In the genomic region with DNA sequence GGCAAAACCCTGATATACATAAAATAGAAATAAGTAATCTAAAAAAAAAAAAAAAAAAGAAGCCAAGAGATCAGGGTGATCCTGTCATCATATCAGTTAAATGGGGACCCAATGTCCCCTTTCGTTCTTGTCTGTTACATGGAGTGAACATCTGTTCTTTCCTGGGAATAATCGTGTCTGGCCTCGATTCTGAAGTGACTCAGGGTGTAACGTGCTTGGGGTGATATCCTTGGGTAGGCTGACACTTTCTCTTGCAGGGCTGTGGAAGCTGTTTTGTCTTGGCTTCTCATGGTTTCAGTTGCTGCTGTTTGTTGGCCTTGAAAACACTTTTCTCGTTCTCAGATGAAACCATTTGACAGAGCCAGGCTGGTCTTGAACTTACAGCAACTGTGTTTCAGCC, we compare ENCODE assay signal across 26 mouse cellular contexts.
DNase-seq lines count a peak whose midpoint lies in the region; TF ChIP-seq lines count a peak whose summit lies in the region.
"Had no signal": no experiment of that assay in that cellular context is flagged by ENCODE, and none has a peak within 500 bp of the region (broad histone marks: within the 10 kb centered on the region; RNA-seq: fewer than 3 reads in every experiment).

No protein-coding gene starts in this region.

- H3K27ac ChIP-seq in MEL (ENCODE audit: control insufficient read depth, low read depth, low read length) = no peak overlapping the region
- H3K27ac ChIP-seq: embryonic facial prominence, embryonic 10.5 days; embryonic facial prominence, embryonic 13.5 days; forebrain, embryonic 12.5 days; forebrain, embryonic 15.5 days; heart, adult 2 months; heart, embryonic 13.5 days; hindbrain, embryonic 10.5 days; hindbrain, embryonic 13.5 days; intestine, embryonic 15.5 days had no signal

- H3K9ac ChIP-seq in MEL (ENCODE audit: control insufficient read depth, low read depth, low read length, poor library complexity, severe bottlenecking) = no peak overlapping the region
- H3K9ac ChIP-seq: embryonic facial prominence, embryonic 13.5 days; forebrain, embryonic 12.5 days; forebrain, embryonic 15.5 days; heart, embryonic 13.5 days; hindbrain, embryonic 13.5 days; intestine, embryonic 15.5 days had no signal

- no peak for TF ChIP-seq POLR2A in MEL (IDR thresholded peaks at IDR 0.05; ENCODE audit: control insufficient read depth in 1 of 2, insufficient read depth in 1 of 2, low read depth in 1 of 2, low read length in 2 of 2, poor library complexity in 1 of 2)

- 0 out of 4 replicates have a peak, but pooled peaks cover 0 to 5% of the 10 kb centered on the region in 2 experiments for H3K4me1 ChIP-seq in MEL (ENCODE audit: control insufficient read depth in 1 of 2, insufficient read depth in 2 of 2, low read length in 2 of 2)

- no peaks in the 10 kb centered on the region for H3K9me3 ChIP-seq in MEL (replicated peaks; ENCODE audit: insufficient read depth, low read length)
- H3K9me3 ChIP-seq: embryonic facial prominence, embryonic 10.5 days; embryonic facial prominence, embryonic 13.5 days; forebrain, embryonic 12.5 days; forebrain, embryonic 15.5 days; heart, embryonic 13.5 days; hindbrain, embryonic 10.5 days; hindbrain, embryonic 13.5 days; intestine, embryonic 15.5 days had no signal

- TF ChIP-seq EP300 in MEL (IDR thresholded peaks at IDR 0.05; ENCODE audit: low read depth in 1 of 2, low read length in 2 of 2) = no peak

- H3K36me3 ChIP-seq in MEL (ENCODE audit: control insufficient read depth in 1 of 2, insufficient read depth in 2 of 2, low read length in 2 of 2) = no peaks in the 10 kb centered on the region
- H3K36me3 ChIP-seq: embryonic facial prominence, embryonic 10.5 days; embryonic facial prominence, embryonic 13.5 days; forebrain, embryonic 12.5 days; forebrain, embryonic 15.5 days; heart, embryonic 13.5 days; hindbrain, embryonic 10.5 days; hindbrain, embryonic 13.5 days; intestine, embryonic 15.5 days had no signal

- no peak overlapping the region for H3K4me3 ChIP-seq in MEL (ENCODE audit: control insufficient read depth in 1 of 2, insufficient read depth in 1 of 2, low read depth in 2 of 2, low read length in 2 of 2)
- H3K4me3 ChIP-seq: embryonic facial prominence, embryonic 10.5 days; embryonic facial prominence, embryonic 13.5 days; erythroblast, embryonic 14.5 days; forebrain, embryonic 12.5 days; forebrain, embryonic 15.5 days; heart, adult 2 months; heart, embryonic 13.5 days; hindbrain, embryonic 10.5 days; hindbrain, embryonic 13.5 days; intestine, embryonic 15.5 days had no signal

- H3K27me3 ChIP-seq in MEL (ENCODE audit: control insufficient read depth in 1 of 2, insufficient read depth in 2 of 2, low read length in 2 of 2) = peaks cover 0 to 7% of the 10 kb centered on the region in 2 experiments; a peak in 3 of 4 replicates
- H3K27me3 ChIP-seq: embryonic facial prominence, embryonic 13.5 days; forebrain, embryonic 12.5 days; forebrain, embryonic 15.5 days; heart, embryonic 13.5 days; hindbrain, embryonic 13.5 days; intestine, embryonic 15.5 days had no signal

- no peak for TF ChIP-seq RAD21 in MEL (IDR thresholded peaks at IDR 0.05; ENCODE audit: low read depth, low read length)

- intact Hi-C loops in gastrocnemius, postnatal 36 days (cut with DNase I) = no loop called here
- intact Hi-C loops in heart, postnatal 25 days (cut with DNase I) = no loop called here

- no peak for TF ChIP-seq CTCF in MEL (IDR thresholded peaks at IDR 0.05 in 2 of 3, conservative IDR thresholded peaks at IDR 0.05 in 1 of 3; ENCODE audit: control insufficient read depth in 1 of 3, insufficient read depth in 1 of 3, low read depth in 2 of 3, low read length in 3 of 3, poor library complexity in 1 of 3, severe bottlenecking in 1 of 3)

- DNase-seq in gastrocnemius, postnatal 25 days = peak; percentile 49
- DNase-seq in gastrocnemius, postnatal 36 days = no peak
- peak; percentile 64 to 67 for DNase-seq in heart, adult 9 months (ENCODE audit: low spot score in 2 of 2)
- DNase-seq in heart, postnatal 25 days (ENCODE audit: low spot score) = no peak
- peak; percentile 26 for DNase-seq in MEL (ENCODE audit: low read depth, low spot score)
- peak; percentile 3 for DNase-seq in naive thymus-derived CD4-positive, alpha-beta T cell, adult 2 months (ENCODE audit: low read depth)
- no peak for DNase-seq in right cerebral cortex, postnatal 14 days
- DNase-seq: adrenal gland, adult 8-10 months; adrenal gland, postnatal 25 days; cerebellum, adult 11-12 months; cerebellum, adult 8-10 months; cerebellum, postnatal 10 days; cerebellum, postnatal 36 days; embryo, embryonic 11 days; heart, adult 2 months; heart, postnatal 14 days; kidney, adult 11 months had no signal

- no peaks in the 10 kb centered on the region for H3K79me2 ChIP-seq in MEL (ENCODE audit: control insufficient read depth, insufficient read depth, low read length, poor library complexity)

TF ChIP-seq in MEL, 35 proteins besides CTCF, POLR2A, EP300 and RAD21:
- TF ChIP-seq TBP (IDR thresholded peaks at IDR 0.05; ENCODE audit: low read depth, low read length) (no peak), MXI1 (IDR thresholded peaks at IDR 0.05; ENCODE audit: low read depth, low read length) (no peak), ETS1 (IDR thresholded peaks at IDR 0.05; ENCODE audit: low read depth, low read length) (no peak), POLR2AphosphoS2 (IDR thresholded peaks at IDR 0.05; ENCODE audit: low read length) (no peak), HCFC1 (IDR thresholded peaks at IDR 0.05; ENCODE audit: low read depth, low read length) (no peak), JUND (IDR thresholded peaks at IDR 0.05; ENCODE audit: low read depth, low read length) (no peak), POLR2AphosphoS5 (IDR thresholded peaks at IDR 0.05; ENCODE audit: borderline replicate concordance, low read depth, low read length) (no peak), CHD2 (IDR thresholded peaks at IDR 0.05; ENCODE audit: low read length) (no peak), ZMIZ1 (IDR thresholded peaks at IDR 0.05; ENCODE audit: low read depth, low read length) (no peak), MAZ (IDR thresholded peaks at IDR 0.05; ENCODE audit: low read depth, low read length) (no peak), USF2 (IDR thresholded peaks at IDR 0.05; ENCODE audit: borderline replicate concordance in 1 of 2, insufficient read depth in 1 of 2, low read depth in 1 of 2, low read length in 2 of 2) (no peak), NRF1 (IDR thresholded peaks at IDR 0.05; ENCODE audit: insufficient read depth, low read depth, low read length, poor library complexity, severe bottlenecking) (no peak), RCOR1 (IDR thresholded peaks at IDR 0.05; ENCODE audit: low read depth, low read length) (no peak), ELF1 (IDR thresholded peaks at IDR 0.05; ENCODE audit: low read depth, low read length) (no peak), CHD1 (IDR thresholded peaks at IDR 0.05; ENCODE audit: low read depth, low read length) (no peak), NELFE (IDR thresholded peaks at IDR 0.05; ENCODE audit: low read depth, low read length) (no peak), TAL1 (IDR thresholded peaks at IDR 0.05; ENCODE audit: low read length) (no peak)

Comparison
In these comparisons a context has a peak if more than half of its experiments do, and no peak if none do; other contexts are left out.
1. DNase-seq: peak in gastrocnemius, postnatal 25 days (single experiment), heart, adult 9 months (2 of 2), MEL (single experiment) and naive thymus-derived CD4-positive, alpha-beta T cell, adult 2 months (single experiment); none in gastrocnemius, postnatal 36 days (0 of 2), heart, postnatal 25 days (single experiment) and right cerebral cortex, postnatal 14 days (single experiment).